Mouse (Mus musculus) stomach, postnatal 0 days (tissue): ENCODE results near the gene Lep. TPM values are rescaled to one million over a fixed set of nuclear protein-coding genes. Genes with fewer than 3 reads are reported as not detected.
A peak's percentile ranks its signal among the peaks of the same experiment; 100 is the strongest.

Experiments
- ATAC-seq: fragments of 200-750 bp; cut with Nextera tagmentation; 2 replicates; pipeline ENCODE4 v1.8.0; 2017; ENCODE audit not compliant: low FRiP score, low TSS enrichment
- DNase-seq: peaks from one replicate; pipeline ENCODE4 v3.0.0-alpha.2; 2016; ENCODE audit warnings: low spot score
- H3K27ac ChIP-seq: fragments of 300-500 bp; sonication (generic); replicated peaks from 2 replicates; pipeline ENCODE4 v1.5.1; 2014; ENCODE audit warnings: mild to moderate bottlenecking, control low read depth
- H3K27me3 ChIP-seq: fragments of 300-500 bp; sonication (generic); 2 replicates; pipeline ENCODE4 v1.6.1; 2014; ENCODE audit warnings: low read length; ENCODE audit not compliant: control insufficient read depth, insufficient read depth
- H3K36me3 ChIP-seq: fragments of 300-500 bp; sonication (generic); 2 replicates; pipeline ENCODE4 v1.6.1; 2014; ENCODE audit warnings: low read length, mixed read lengths; ENCODE audit not compliant: control insufficient read depth, insufficient read depth
- H3K4me1 ChIP-seq: fragments of 300-500 bp; sonication (generic); replicated peaks from 2 replicates; pipeline ENCODE4 v1.6.1; 2014; ENCODE audit warnings: antibody characterized with exemption; ENCODE audit not compliant: control insufficient read depth, insufficient read depth
- H3K4me2 ChIP-seq: fragments of 300-500 bp; sonication (generic); replicated peaks from 2 replicates; pipeline ENCODE4 v1.6.1; 2014; ENCODE audit warnings: low read depth, mild to moderate bottlenecking, control low read depth, moderate library complexity
- H3K4me3 ChIP-seq: fragments of 300-500 bp; sonication (generic); 2 replicates; pipeline ENCODE4 v1.5.1; 2014; ENCODE audit warnings: low read depth, low read length, control low read depth
- H3K9ac ChIP-seq: fragments of 300-500 bp; sonication (generic); 2 replicates; pipeline ENCODE4 v1.6.1; 2014; ENCODE audit warnings: mild to moderate bottlenecking, low read length, control low read depth, mixed read lengths
- H3K9me3 ChIP-seq: fragments of 300-500 bp; sonication (generic); 2 replicates; pipeline ENCODE4 v1.6.1; 2016; ENCODE audit warnings: low read length; ENCODE audit not compliant: control insufficient read depth
- CTCF ChIP-seq: IDR thresholded peaks from 2 replicates; pipeline ENCODE4 v1.5.1; 2016; ENCODE audit warnings: antibody characterized with exemption, low read depth, mild to moderate bottlenecking, moderate library complexity
- EP300 ChIP-seq: optimal IDR thresholded peaks from 2 replicates; pipeline ENCODE3; 2016; ENCODE audit warnings: antibody characterized with exemption
- WGBS: fragments of 180-500 bp; shearing (Covaris S2); extraction: QIAGEN DNeasy Blood & Tissue Kit; methylation state at CpG from one replicate; pipeline ENCODE4 v1.1.7; 2014; 5-methylcytosine and 5-hydroxymethylcytosine counted together
- polyA plus RNA-seq: library from polyadenylated mRNA; unstranded; fragments of >200 nt; fragmentation: Nextera tagmentation; extraction: Ambion mirVana; gene quantifications from 2 replicates; pipeline ENCODE4 v1.2.1, GENCODE M21; 2015

Gene Lep
- polyA plus RNA-seq, 1 experiment from 2014 or later = not detected

DNA sequence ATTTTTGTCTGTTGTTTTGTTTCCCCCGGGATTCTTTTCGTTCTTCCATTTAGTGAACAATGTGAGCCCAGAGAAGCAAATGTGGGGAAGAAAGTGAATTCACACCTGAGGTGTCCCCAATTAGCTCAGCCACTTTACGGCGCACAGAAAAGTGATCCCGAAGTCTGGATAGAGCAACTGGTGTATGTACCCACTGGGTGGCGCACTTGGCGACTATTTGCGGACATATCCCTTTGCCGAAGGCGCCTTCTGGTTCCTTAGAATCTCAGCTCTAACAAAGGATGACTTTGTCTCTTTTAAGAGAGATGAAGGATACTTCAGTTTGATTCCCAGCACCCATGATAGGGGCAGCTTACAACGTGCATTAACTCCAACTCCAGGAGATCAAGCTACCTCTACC lies 32.9 kb downstream of the Lep start:
- ATAC-seq = no peak
- DNase-seq = no peak
- Histone ChIP-seq H3K9ac (no peak overlapping the region), H3K27me3 (no peaks in the 10 kb centered on the region), H3K4me1 (no peaks in the 10 kb centered on the region), H3K4me3 (no peak overlapping the region), H3K4me2 (no peak overlapping the region), H3K27ac (no peak overlapping the region), H3K9me3 (no peaks in the 10 kb centered on the region), H3K36me3 (no peaks in the 10 kb centered on the region)
- peak; percentile 37 for TF ChIP-seq CTCF
- no peak for TF ChIP-seq EP300
- 58% methylated on average over 11 of the region's 11 CpGs for WGBS

DNA sequence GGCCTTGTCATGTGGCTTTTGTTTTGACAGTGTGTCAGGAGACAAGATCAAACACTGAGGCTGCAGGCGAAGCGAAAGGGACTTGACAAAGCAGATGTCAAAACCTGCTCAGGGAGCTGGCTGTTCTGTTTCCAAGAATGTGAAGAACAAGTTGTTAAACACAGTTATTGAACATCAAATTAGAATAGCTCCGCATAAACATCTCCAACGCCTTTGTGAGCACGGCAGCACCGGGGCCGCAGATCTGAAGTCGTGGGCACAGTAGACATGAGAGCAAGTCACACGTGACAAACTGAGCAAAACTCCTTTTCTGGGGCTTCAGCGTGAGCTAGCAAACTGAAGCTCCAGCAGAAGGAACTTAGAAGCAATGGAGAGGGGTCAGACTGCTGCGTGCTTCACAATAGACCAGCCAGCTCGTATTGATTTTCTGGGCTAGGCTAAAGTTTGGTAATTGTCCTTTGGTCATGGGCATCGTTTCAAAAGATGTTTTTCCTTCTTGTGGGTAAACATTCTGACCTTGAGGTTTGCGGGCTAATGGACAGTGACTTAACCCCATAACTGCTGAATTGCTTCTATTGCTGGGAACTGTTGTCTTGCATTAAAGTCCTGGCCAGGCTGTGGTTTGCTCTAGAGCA lies 39.6 kb downstream of the Lep start:
- no peak overlapping the region for H3K27ac ChIP-seq
- ATAC-seq = no peak
- no peaks in the 10 kb centered on the region for H3K27me3 ChIP-seq
- no peaks in the 10 kb centered on the region for H3K36me3 ChIP-seq
- H3K9me3 ChIP-seq = no peaks in the 10 kb centered on the region
- H3K9ac ChIP-seq = no peak overlapping the region
- H3K4me3 ChIP-seq = no peak overlapping the region
- 38% methylated on average over 14 of the region's 14 CpGs for WGBS
- H3K4me2 ChIP-seq = no peak overlapping the region
- H3K4me1 ChIP-seq = no peaks in the 10 kb centered on the region
- TF ChIP-seq EP300 (no peak), CTCF (no peak)
- no peak for DNase-seq

DNA sequence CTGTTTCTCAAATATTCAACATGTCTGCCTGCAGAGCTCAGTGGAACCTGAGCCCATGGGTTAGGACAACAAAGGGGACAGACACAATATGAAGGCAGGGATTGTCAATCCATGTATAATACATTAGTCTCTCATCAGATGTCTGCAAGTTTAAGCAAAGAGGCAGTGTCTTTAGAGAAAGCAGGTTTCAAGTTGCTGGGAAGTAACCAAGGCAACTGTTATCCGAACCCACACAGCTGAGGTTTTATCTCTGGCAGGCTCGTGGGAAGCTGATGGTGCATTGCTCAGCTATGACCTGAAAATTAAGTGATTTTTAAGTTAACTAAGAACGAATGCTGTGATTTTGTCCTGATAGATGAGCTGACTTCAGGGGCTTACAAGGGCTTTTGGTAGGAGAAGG lies 40.4 kb downstream of the Lep start:
- DNase-seq (no peak), ATAC-seq (no peak)
- Histone ChIP-seq H3K27ac (no peak overlapping the region), H3K36me3 (no peaks in the 10 kb centered on the region), H3K4me2 (no peak overlapping the region), H3K9me3 (no peaks in the 10 kb centered on the region), H3K27me3 (no peaks in the 10 kb centered on the region), H3K4me3 (no peak overlapping the region), H3K9ac (no peak overlapping the region), H3K4me1 (no peaks in the 10 kb centered on the region)
- TF ChIP-seq CTCF (no peak), EP300 (no peak)
- 20% methylated on average over 3 of the region's 3 CpGs for WGBS

DNA sequence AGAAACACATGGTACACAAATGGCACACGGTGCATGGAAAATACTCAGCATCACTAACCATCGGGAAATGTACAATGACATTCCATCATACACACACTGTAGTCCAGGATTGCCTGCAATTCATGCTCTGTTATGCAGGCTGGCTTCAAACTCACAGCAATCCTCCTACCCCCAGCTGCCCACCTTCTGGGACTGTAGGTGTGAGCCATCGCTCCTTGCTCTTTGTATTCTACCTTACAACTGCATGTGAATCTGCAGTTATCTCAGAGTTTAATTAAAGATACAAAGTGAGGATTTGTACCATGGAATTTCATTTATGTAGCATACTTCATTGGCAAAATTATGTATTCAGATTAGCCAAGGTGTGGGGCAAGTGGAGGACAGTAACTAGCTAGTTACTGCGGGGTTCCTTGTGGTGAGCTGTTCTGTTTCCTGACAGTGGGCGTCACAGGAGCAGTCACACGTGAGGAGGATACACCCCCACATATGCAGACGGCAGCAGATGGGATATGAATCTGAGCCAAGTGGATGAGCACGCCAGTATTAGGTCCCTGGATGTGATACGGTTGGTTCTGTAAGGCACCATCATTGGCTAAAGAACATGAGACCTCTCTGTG lies 41.3 kb downstream of the Lep start:
- H3K4me3 ChIP-seq = no peak overlapping the region
- no peak overlapping the region for H3K27ac ChIP-seq
- no peaks in the 10 kb centered on the region for H3K27me3 ChIP-seq
- ATAC-seq (no peak), DNase-seq (no peak)
- no peak overlapping the region for H3K9ac ChIP-seq
- TF ChIP-seq CTCF (no peak), EP300 (no peak)
- no peaks in the 10 kb centered on the region for H3K36me3 ChIP-seq
- no peak overlapping the region for H3K4me2 ChIP-seq
- no peaks in the 10 kb centered on the region for H3K9me3 ChIP-seq
- 77% methylated on average over 9 of the region's 9 CpGs for WGBS
- H3K4me1 ChIP-seq = no peaks in the 10 kb centered on the region

DNA sequence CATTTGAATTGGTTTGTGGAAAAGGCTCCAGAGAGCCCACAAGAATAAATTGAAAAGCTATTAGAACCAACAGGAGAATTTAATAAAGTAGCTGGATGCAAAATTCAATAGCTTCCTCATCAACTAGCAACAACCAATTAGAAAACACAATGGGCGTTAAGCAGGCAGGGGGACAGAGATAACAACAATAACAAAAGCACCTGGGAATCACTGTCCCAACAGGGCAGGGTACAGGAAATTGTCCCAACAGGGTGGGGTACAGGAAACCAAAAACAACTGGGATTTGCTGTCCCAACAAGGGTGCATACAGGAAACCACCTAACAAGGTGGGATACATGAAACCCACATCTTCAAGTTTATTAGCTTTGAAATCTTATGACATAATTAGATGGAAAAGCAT lies 48.4 kb downstream of the Lep start:
- 76% methylated on average over 1 of the region's 1 CpGs for WGBS

DNA sequence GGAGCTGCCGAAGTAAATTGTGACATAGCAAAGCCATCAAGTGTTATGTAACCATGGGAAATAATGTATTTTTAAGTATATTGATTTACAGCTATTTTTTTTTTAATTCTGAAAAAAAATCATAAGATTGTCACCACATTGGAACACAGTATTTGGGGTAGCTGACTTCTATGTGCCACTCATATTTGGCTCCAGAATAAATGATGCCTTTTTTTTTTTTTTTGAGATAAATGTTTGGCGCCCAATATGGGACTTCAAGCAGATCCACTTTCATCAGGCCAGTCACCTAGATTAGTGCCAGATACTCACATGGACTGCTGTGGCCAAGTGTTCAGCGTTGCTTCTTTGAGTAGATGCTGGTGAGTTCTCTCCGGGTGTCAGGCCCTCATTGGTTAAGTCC lies 51.5 kb downstream of the Lep start:
- TF ChIP-seq EP300 (no peak), CTCF (no peak)
- no peak overlapping the region for H3K27ac ChIP-seq
- WGBS = 89% methylated on average over 4 of the region's 4 CpGs
- H3K9me3 ChIP-seq = no peaks in the 10 kb centered on the region
- no peak overlapping the region for H3K4me3 ChIP-seq
- no peaks in the 10 kb centered on the region for H3K27me3 ChIP-seq
- no peaks in the 10 kb centered on the region for H3K4me1 ChIP-seq
- no peak overlapping the region for H3K9ac ChIP-seq
- no peak for ATAC-seq
- H3K4me2 ChIP-seq = no peak overlapping the region
- H3K36me3 ChIP-seq = no peaks in the 10 kb centered on the region
- no peak for DNase-seq

More for the DNA sequence above, 48.4 kb downstream of the Lep start:
- no peak overlapping the region for H3K4me2 ChIP-seq
- no peak overlapping the region for H3K27ac ChIP-seq
- no peak overlapping the region for H3K9ac ChIP-seq
- H3K4me1 ChIP-seq = no peaks in the 10 kb centered on the region
- ATAC-seq (no peak), DNase-seq (no peak)
- H3K4me3 ChIP-seq = no peak overlapping the region
- no peaks in the 10 kb centered on the region for H3K36me3 ChIP-seq
- no peaks in the 10 kb centered on the region for H3K27me3 ChIP-seq
- no peak for TF ChIP-seq CTCF
- no peak for TF ChIP-seq EP300
- H3K9me3 ChIP-seq = no peaks in the 10 kb centered on the region
